Mouse (Mus musculus): ENCODE measurements at regions not wholly inside any gene's neighbourhood (a gene's known extent, or its start where the extent isn't known, plus 50 kb on each side); places are given as distances from the start of the nearest gene placed in this dataset.

DNA sequence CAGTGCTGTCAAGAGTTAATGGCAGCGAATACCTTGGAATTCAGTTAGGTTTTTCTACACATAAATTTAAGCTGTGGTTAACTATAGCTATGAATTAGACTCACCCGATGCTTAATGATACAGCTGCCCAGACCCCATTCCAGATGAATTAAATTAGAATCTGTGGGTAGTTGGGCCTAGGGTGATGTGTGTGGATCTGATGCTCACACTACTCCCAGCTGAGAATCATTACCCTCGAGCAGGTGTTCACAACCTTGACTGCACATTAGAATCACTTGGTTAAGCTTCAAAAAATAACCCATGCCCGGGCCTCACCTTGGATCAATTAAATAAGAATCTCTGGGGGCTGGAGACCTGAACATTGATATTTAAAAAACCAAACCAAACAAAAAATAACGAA lies 684.2 kb upstream of the Adgra3 start:
- H3K4me2 ChIP-seq (replicated peaks; ENCODE audit: low read depth), result no peak overlapping the region
- H3K36me3 ChIP-seq (ENCODE audit: control insufficient read depth, insufficient read depth, low read length), result no peaks in the 10 kb centered on the region
- TF ChIP-seq EP300 (optimal IDR thresholded peaks at IDR 0.05) (no peak), CTCF (IDR thresholded peaks at IDR 0.05; ENCODE audit: low read depth) (no peak)
- no peak overlapping the region for H3K27ac ChIP-seq (replicated peaks)
- no peak overlapping the region for H3K4me3 ChIP-seq (ENCODE audit: low read depth, low read length)
- WGBS, result 81% methylated on average over 5 of the region's 5 CpGs
- no peaks in the 10 kb centered on the region for H3K9me3 ChIP-seq (ENCODE audit: control insufficient read depth, low read length)
- ATAC-seq (ENCODE audit: low FRiP score, low TSS enrichment) (no peak), DNase-seq (ENCODE audit: low spot score) (no peak)
- no peaks in the 10 kb centered on the region for H3K4me1 ChIP-seq (replicated peaks; ENCODE audit: control insufficient read depth, insufficient read depth)
- H3K9ac ChIP-seq (ENCODE audit: low read length), result no peak overlapping the region
- no peaks in the 10 kb centered on the region for H3K27me3 ChIP-seq (ENCODE audit: control insufficient read depth, insufficient read depth, low read length)

DNA sequence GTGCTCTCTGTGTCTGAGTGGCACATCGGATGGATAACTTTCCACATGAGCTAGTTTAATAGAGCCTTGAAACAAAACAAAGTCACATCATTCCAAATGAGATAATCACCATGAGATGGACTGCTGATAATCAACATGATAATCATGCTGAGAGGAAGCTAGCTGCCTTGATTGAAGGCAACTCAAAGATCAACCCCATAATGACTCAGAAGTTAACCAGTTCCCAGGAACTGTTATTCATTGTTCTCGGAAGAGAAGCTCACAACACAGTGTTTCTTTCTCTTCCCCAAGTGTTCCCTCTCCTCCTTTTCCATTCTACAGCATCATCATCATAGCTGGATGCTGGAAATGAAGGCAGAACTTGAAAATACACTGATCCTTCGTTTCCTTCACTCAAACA lies 674.9 kb upstream of the Adgra3 start:
- DNase-seq (ENCODE audit: low spot score) (no peak), ATAC-seq (ENCODE audit: low FRiP score, low TSS enrichment) (no peak)
- WGBS, result 62% methylated on average over 3 of the region's 3 CpGs
- no peak overlapping the region for H3K27ac ChIP-seq (replicated peaks)
- no peaks in the 10 kb centered on the region for H3K9me3 ChIP-seq (ENCODE audit: control insufficient read depth, low read length)
- H3K4me1 ChIP-seq (replicated peaks; ENCODE audit: control insufficient read depth, insufficient read depth), result no peaks in the 10 kb centered on the region
- H3K27me3 ChIP-seq (ENCODE audit: control insufficient read depth, insufficient read depth, low read length), result no peaks in the 10 kb centered on the region
- H3K4me3 ChIP-seq (ENCODE audit: low read depth, low read length), result no peak overlapping the region
- TF ChIP-seq EP300 (optimal IDR thresholded peaks at IDR 0.05), result no peak
- TF ChIP-seq CTCF (IDR thresholded peaks at IDR 0.05; ENCODE audit: low read depth), result no peak
- no peak overlapping the region for H3K9ac ChIP-seq (ENCODE audit: low read length)
- no peak overlapping the region for H3K4me2 ChIP-seq (replicated peaks; ENCODE audit: low read depth)
- no peaks in the 10 kb centered on the region for H3K36me3 ChIP-seq (ENCODE audit: control insufficient read depth, insufficient read depth, low read length)

DNA sequence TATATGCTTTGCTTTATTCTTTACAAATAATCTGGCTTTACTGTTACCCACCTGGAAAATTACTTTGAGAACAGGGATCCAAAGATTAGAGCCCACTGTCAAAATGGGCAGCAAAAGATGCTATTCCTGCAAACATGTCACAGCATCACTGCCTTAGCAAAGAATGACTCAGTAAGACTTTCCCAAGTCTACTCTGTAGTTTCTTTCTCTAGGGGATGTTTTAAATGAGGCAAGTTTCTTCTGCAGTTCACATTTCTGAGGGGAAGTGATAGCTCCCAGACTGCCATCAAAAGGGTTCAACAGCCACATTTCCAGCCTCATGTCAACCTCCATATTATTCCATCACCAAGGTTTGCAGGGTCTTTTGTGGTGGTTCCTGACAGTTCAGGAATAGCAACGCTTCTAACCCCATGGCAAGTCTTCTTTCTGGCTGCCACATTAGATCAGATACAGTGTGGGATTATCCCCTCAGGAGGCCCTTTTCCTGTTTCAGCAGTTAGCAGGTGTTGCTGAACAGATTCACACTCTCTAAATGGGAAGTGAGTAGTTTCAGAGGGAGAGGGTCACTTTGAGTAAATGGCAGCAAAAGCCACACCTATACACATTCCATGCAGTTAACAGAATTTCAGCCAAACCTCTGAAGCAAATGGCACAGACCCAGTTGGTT lies 669.7 kb upstream of the Adgra3 start:
- TF ChIP-seq CTCF (IDR thresholded peaks at IDR 0.05; ENCODE audit: low read depth), result no peak
- TF ChIP-seq EP300 (optimal IDR thresholded peaks at IDR 0.05), result no peak
- no peak overlapping the region for H3K9ac ChIP-seq (ENCODE audit: low read length)
- no peaks in the 10 kb centered on the region for H3K36me3 ChIP-seq (ENCODE audit: control insufficient read depth, insufficient read depth, low read length)
- H3K4me1 ChIP-seq (replicated peaks; ENCODE audit: control insufficient read depth, insufficient read depth), result no peaks in the 10 kb centered on the region
- H3K4me2 ChIP-seq (replicated peaks; ENCODE audit: low read depth), result no peak overlapping the region
- no peak overlapping the region for H3K4me3 ChIP-seq (ENCODE audit: low read depth, low read length)
- DNase-seq (ENCODE audit: low spot score) (no peak), ATAC-seq (ENCODE audit: low FRiP score, low TSS enrichment) (no peak)
- H3K9me3 ChIP-seq (ENCODE audit: control insufficient read depth, low read length), result no peaks in the 10 kb centered on the region
- no peak overlapping the region for H3K27ac ChIP-seq (replicated peaks)
- H3K27me3 ChIP-seq (ENCODE audit: control insufficient read depth, insufficient read depth, low read length), result no peaks in the 10 kb centered on the region
- 62% methylated on average over 1 of the region's 1 CpGs for WGBS

DNA sequence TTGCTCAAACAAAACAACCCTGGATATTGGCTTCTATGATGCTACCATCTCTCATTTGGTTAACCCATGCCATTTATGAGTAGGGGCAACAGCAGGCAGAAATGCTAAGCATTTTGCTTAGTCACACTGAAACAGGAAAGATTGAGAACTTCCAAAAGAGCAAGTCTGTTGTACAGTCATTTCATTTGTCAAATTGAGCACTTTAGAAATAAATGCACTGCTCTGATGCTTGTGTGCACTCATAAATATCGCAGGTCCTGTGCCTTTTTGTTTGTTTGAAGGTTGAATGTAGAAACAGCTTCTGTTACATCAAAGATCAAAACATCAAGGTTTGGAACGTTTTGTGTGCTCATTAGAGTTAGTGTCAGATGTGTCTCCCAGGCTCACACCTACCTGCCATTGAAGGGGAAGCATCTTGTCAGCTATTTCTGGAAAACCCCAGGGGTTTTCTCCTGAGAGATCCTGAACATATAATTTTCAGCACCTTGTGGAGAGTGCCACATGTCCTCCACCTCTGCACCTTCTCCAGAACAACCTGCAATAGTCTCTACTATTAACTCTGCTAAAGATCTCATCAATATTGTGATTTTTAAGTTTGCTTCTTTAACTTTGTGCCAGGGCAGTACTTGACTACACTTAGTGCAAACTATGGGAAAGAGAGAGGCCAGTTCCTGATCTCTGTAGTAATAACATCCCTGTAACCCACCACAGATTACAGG lies 648.3 kb upstream of the Adgra3 start:
- no peak overlapping the region for H3K9ac ChIP-seq (ENCODE audit: low read length)
- H3K27me3 ChIP-seq (ENCODE audit: control insufficient read depth, insufficient read depth, low read length), result no peaks in the 10 kb centered on the region
- no peaks in the 10 kb centered on the region for H3K9me3 ChIP-seq (ENCODE audit: control insufficient read depth, low read length)
- no peak overlapping the region for H3K4me2 ChIP-seq (replicated peaks; ENCODE audit: low read depth)
- TF ChIP-seq CTCF (IDR thresholded peaks at IDR 0.05; ENCODE audit: low read depth) (no peak), EP300 (optimal IDR thresholded peaks at IDR 0.05) (no peak)
- no peak for DNase-seq (ENCODE audit: low spot score)
- 45% methylated on average over 2 of the region's 2 CpGs for WGBS
- no peak overlapping the region for H3K4me3 ChIP-seq (ENCODE audit: low read depth, low read length)
- H3K27ac ChIP-seq (replicated peaks), result no peak overlapping the region
- ATAC-seq (ENCODE audit: low FRiP score, low TSS enrichment), result no peak
- no peaks in the 10 kb centered on the region for H3K4me1 ChIP-seq (replicated peaks; ENCODE audit: control insufficient read depth, insufficient read depth)
- no peaks in the 10 kb centered on the region for H3K36me3 ChIP-seq (ENCODE audit: control insufficient read depth, insufficient read depth, low read length)

DNA sequence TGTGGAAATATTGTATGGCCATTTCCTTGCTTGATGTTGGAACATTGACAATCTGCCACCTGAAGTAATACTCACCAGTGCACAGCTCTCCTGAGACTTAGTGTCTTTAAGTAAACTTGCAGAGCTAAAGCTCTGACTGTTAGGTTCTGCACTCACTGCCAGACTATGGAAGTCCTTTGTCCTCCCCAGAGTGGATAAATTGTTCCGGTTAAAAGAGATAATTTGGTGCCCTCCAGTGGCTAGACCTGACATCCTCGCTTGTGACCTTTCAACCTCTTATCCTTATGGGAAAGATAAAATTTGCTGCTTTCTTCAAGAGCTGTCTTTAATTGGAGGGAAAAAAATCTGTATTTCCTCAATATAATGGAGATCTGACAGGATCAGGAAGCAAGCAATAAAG lies 639.3 kb upstream of the Adgra3 start:
- Histone ChIP-seq H3K36me3 (ENCODE audit: control insufficient read depth, insufficient read depth, low read length) (no peaks in the 10 kb centered on the region), H3K4me3 (ENCODE audit: low read depth, low read length) (no peak overlapping the region), H3K4me1 (replicated peaks; ENCODE audit: control insufficient read depth, insufficient read depth) (no peaks in the 10 kb centered on the region), H3K4me2 (replicated peaks; ENCODE audit: low read depth) (no peak overlapping the region), H3K9ac (ENCODE audit: low read length) (no peak overlapping the region), H3K27ac (replicated peaks) (no peak overlapping the region), H3K9me3 (ENCODE audit: control insufficient read depth, low read length) (no peaks in the 10 kb centered on the region), H3K27me3 (ENCODE audit: control insufficient read depth, insufficient read depth, low read length) (no peaks in the 10 kb centered on the region)
- no peak for TF ChIP-seq EP300 (optimal IDR thresholded peaks at IDR 0.05)
- TF ChIP-seq CTCF (IDR thresholded peaks at IDR 0.05; ENCODE audit: low read depth), result peak; percentile 24; the same call in 1 of the 2 replicates
- ATAC-seq (ENCODE audit: low FRiP score, low TSS enrichment) (no peak), DNase-seq (ENCODE audit: low spot score) (no peak)
- WGBS, result 9% methylated on average over 2 of the region's 2 CpGs

DNA sequence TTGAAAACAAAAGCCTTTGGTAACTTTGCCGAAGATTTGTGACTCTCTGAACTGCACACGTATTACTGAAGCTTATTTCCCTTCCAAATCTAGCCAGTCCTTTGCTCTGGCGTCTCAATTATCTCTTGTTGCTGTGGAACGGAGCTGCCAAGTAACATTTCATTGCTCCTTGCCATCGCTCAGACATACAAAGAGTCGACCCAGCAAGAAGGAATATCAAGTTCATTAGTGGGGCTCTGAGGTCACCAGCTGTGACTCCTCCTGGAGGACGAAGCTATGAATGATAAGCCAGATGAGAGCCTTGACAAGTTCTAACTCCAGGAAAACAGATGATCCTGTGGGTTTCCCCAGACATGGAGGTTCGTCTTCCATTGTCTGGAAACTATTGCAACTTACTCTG lies 638.8 kb upstream of the Adgra3 start:
- Histone ChIP-seq H3K9ac (ENCODE audit: low read length) (no peak overlapping the region), H3K4me3 (ENCODE audit: low read depth, low read length) (no peak overlapping the region), H3K4me2 (replicated peaks; ENCODE audit: low read depth) (no peak overlapping the region), H3K9me3 (ENCODE audit: control insufficient read depth, low read length) (no peaks in the 10 kb centered on the region), H3K36me3 (ENCODE audit: control insufficient read depth, insufficient read depth, low read length) (no peaks in the 10 kb centered on the region), H3K4me1 (replicated peaks; ENCODE audit: control insufficient read depth, insufficient read depth) (no peaks in the 10 kb centered on the region), H3K27ac (replicated peaks) (no peak overlapping the region), H3K27me3 (ENCODE audit: control insufficient read depth, insufficient read depth, low read length) (no peaks in the 10 kb centered on the region)
- ATAC-seq (ENCODE audit: low FRiP score, low TSS enrichment) (no peak), DNase-seq (ENCODE audit: low spot score) (no peak)
- no peak for TF ChIP-seq EP300 (optimal IDR thresholded peaks at IDR 0.05)
- TF ChIP-seq CTCF (IDR thresholded peaks at IDR 0.05; ENCODE audit: low read depth), result no peak
- 40% methylated on average over 8 of the region's 8 CpGs for WGBS

Measured in stomach, postnatal 0 days (tissue).